Mouse (Mus musculus): ENCODE measurements around the gene Tbxas1. TPM values are rescaled to one million over a fixed set of nuclear protein-coding genes. Genes with fewer than 3 reads are reported as not detected.

Tbxas1 gene
- polyA plus RNA-seq, 1 experiment from 2014 or later: 2.3 TPM

DNA sequence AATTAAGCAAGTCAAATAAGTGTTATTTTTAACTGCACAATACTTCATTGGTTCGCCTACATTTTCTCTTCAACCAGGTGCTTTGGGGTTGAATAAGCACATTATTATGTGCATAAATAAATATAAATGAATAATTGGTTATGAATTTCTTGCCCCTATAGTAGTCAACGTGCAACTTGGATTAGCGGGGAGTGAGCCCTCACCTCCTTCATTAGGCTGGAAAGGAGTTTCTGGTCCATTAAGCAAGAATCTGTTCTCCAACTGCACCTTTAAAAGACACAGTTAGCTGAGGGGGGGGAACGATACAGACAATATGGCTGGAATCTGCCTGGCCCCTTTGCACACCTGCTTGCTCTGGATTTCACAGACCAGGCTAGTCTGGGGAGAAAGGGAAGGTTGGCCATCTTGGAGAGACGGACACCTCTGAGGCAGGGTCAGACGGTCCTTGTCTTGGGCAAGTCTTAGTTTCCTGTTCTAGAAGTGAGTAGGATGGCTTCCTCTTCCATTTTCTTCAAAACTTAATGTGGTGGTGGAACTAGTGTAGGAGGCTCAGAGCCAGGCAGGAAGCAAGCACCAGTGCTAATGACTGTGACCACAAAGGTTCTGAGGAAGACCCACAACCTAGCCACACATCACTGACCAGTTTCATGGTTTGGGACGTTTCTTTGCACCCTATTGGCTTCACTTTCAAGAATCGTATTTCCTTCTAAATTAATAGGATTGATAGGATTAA lies 99.5 kb downstream of the Tbxas1 start:
- Histone ChIP-seq H3K4me3 (no peak overlapping the region), H3K27ac (no peak overlapping the region), H3K4me2 (no peak overlapping the region), H3K9me3 (no peaks in the 10 kb centered on the region), H3K36me3 (replicated peaks) (no peaks in the 10 kb centered on the region), H3K9ac (no peak overlapping the region), H3K4me1 (peaks cover 6% of the 10 kb centered on the region; the same call in 1 of the 2 replicates), H3K27me3 (replicated peaks) (no peaks in the 10 kb centered on the region)
- WGBS: 88% methylated on average over 8 of the region's 8 CpGs
- no peak for ATAC-seq (replicated peaks)

DNA sequence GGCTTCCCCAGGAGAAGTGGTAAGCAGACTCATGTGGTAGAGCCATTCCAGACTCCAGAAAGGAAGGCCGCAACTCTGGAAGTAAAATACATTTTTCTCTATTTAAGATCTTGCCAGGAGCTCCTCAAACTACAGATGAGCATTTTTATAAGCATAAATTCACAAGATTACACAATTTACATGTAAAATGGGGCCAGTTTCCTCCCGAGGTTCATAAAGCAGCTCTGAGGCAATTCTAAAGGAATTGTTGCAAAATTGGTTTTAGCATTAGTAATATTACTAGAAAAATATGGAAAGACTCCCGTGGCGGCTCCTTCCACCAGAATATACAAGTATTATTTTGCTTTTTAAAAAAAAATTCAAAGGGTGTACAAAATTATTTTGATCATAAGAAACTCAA lies 100.7 kb downstream of the Tbxas1 start:
- WGBS: 82% methylated on average over 4 of the region's 4 CpGs
- Histone ChIP-seq H3K27me3 (replicated peaks) (no peaks in the 10 kb centered on the region), H3K4me2 (no peak overlapping the region), H3K9ac (no peak overlapping the region), H3K9me3 (no peaks in the 10 kb centered on the region), H3K27ac (no peak overlapping the region), H3K4me3 (no peak overlapping the region), H3K4me1 (no peaks in the 10 kb centered on the region), H3K36me3 (replicated peaks) (no peaks in the 10 kb centered on the region)
- ATAC-seq (replicated peaks): no peak

DNA sequence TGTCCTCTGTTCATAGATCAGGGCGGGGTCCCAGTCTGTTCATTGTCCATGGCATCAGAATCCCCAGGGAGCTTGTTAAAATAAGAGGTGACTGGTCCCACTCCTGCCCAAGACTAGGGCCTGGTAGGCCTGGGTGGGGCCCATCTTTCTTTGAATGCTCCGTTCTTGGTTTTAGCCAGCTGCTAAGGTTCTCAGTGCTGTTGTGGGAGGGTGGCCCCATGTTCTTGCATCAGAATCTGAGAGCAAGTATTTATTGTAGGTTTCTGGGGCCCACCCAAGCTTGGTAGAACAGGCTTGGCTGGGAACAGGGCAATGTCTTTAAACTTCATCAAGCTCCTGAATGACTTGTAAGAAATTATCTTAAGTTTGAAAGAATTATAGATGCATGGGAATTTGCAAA lies 101.2 kb downstream of the Tbxas1 start:
- no peak overlapping the region for H3K4me2 ChIP-seq
- H3K4me1 ChIP-seq: no peaks in the 10 kb centered on the region
- no peaks in the 10 kb centered on the region for H3K27me3 ChIP-seq (replicated peaks)
- 77% methylated on average over 2 of the region's 2 CpGs for WGBS
- H3K36me3 ChIP-seq (replicated peaks): no peaks in the 10 kb centered on the region
- ATAC-seq (replicated peaks): no peak
- H3K4me3 ChIP-seq: no peak overlapping the region
- no peak overlapping the region for H3K9ac ChIP-seq
- no peak overlapping the region for H3K27ac ChIP-seq
- no peaks in the 10 kb centered on the region for H3K9me3 ChIP-seq

DNA sequence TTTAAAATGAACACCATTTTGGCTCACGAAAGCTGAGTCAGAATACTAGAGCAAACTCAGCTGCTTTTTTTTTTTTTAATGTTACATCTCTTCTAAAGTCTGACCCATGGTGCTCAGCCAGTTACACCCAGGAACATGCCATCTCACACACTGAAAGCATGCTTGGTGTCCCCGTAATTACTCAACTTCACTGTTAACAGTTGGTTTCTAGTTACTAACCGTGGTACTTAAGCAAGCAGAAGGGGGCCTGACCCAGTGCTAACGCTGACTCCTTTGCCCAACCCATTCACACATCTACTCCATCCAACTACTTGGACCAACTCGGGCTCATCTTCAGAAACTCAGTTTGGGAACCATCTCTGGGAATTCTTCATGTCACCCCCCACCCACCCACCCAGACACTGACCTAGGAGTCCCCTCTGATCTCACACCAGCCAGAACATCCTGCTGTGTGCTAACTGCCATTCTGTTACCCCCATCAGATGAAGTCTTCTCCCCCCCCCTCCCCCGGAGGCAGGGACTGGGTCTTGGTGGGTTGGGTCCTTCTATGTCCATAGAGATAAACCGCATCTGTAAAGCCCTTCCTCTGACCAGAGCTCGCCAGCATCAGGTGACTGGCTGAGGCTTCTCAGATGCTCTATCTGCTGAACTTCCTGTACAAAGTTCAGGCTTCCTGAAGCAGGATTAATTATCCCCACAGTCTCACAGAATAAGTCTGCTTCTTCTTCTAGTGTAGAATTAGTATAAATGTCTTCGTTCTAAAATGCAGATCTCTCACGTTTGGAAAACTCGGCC lies 105.9 kb downstream of the Tbxas1 start:
- ATAC-seq (replicated peaks): no peak
- WGBS: 86% methylated on average over 11 of the region's 11 CpGs
- H3K4me2 ChIP-seq: no peak overlapping the region
- no peaks in the 10 kb centered on the region for H3K9me3 ChIP-seq
- H3K9ac ChIP-seq: no peak overlapping the region
- no peak overlapping the region for H3K4me3 ChIP-seq
- no peaks in the 10 kb centered on the region for H3K36me3 ChIP-seq (replicated peaks)
- no peak overlapping the region for H3K27ac ChIP-seq
- H3K27me3 ChIP-seq (replicated peaks): no peaks in the 10 kb centered on the region
- peaks cover 4% of the 10 kb centered on the region; the same call in 1 of the 2 replicates for H3K4me1 ChIP-seq

DNA sequence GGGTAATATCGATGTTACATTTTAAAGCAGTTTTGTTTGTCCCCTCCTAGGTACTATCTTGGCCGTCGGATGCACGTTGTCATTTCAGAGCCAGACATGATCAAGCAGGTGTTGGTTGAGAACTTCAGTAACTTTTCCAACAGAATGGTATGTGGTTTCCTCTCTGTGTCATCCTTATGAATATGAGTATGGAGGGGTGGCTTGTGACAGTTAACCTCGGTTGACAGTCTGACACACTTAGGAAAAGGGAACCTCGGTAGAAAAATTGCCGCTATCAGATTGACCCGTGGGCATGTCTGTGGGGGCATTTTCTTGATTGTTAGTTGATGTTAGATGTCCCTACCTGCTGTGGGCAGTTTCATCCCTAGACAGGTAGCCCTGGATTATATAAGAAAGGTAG lies 106.9 kb downstream of the Tbxas1 start:
- Histone ChIP-seq H3K27me3 (replicated peaks) (no peaks in the 10 kb centered on the region), H3K4me2 (no peak overlapping the region), H3K9me3 (no peaks in the 10 kb centered on the region), H3K9ac (no peak overlapping the region), H3K4me1 (peaks cover 4% of the 10 kb centered on the region; the same call in 1 of the 2 replicates), H3K4me3 (no peak overlapping the region), H3K36me3 (replicated peaks) (no peaks in the 10 kb centered on the region), H3K27ac (no peak overlapping the region)
- ATAC-seq (replicated peaks): no peak
- 96% methylated on average over 8 of the region's 8 CpGs for WGBS

DNA sequence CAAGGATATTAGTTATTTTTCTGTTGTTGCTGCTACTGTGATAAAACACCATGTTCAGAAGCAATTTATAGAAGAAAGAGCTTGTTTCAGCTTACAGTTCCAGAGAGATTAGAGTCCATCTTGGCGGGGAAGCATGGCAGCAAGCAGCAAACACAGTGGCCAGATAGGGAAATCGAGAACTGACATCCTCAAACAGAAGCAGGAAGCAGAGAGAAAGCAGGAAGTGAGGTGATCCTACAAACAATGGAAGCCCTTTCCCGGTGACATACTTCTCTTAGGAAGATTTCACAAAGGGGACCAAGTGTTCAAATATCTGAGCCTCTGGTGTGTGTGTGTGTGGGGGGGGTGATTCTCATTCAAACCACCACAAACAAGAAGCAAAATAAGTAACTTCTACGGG lies 107.5 kb downstream of the Tbxas1 start:
- H3K4me3 ChIP-seq: no peak overlapping the region
- no peaks in the 10 kb centered on the region for H3K9me3 ChIP-seq
- no peak overlapping the region for H3K4me2 ChIP-seq
- no peak for ATAC-seq (replicated peaks)
- H3K9ac ChIP-seq: no peak overlapping the region
- no peaks in the 10 kb centered on the region for H3K27me3 ChIP-seq (replicated peaks)
- WGBS: 74% methylated on average over 4 of the region's 4 CpGs
- H3K4me1 ChIP-seq: peaks cover 4% of the 10 kb centered on the region; the same call in 1 of the 2 replicates
- H3K36me3 ChIP-seq (replicated peaks): no peaks in the 10 kb centered on the region
- H3K27ac ChIP-seq: no peak overlapping the region

DNA sequence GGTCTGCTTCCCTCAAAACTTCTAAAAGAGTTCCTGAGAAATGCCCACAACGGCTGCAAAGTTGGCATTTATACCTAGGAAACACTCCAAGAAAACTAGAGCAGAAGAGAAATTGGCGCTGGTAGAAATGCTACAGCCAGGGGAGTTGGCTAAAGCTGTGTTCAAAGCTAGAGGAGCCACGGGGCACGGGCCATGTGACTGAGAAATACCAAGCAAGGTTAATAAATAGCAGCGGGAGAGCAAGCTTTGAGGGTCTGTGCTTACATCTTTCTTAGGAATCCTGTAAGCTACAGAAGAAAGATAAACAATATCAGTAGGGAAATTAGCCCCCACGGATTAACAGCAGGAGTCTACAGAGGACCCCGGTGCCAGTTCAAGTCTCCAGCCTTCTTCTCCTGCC lies 107.9 kb downstream of the Tbxas1 start:
- Histone ChIP-seq H3K4me2 (no peak overlapping the region), H3K9me3 (no peaks in the 10 kb centered on the region), H3K36me3 (replicated peaks) (no peaks in the 10 kb centered on the region), H3K27ac (no peak overlapping the region), H3K9ac (no peak overlapping the region), H3K4me3 (no peak overlapping the region), H3K27me3 (replicated peaks) (no peaks in the 10 kb centered on the region), H3K4me1 (peaks cover 4% of the 10 kb centered on the region; the same call in 1 of the 2 replicates)
- no peak for ATAC-seq (replicated peaks)
- WGBS: 60% methylated on average over 7 of the region's 7 CpGs

DNA sequence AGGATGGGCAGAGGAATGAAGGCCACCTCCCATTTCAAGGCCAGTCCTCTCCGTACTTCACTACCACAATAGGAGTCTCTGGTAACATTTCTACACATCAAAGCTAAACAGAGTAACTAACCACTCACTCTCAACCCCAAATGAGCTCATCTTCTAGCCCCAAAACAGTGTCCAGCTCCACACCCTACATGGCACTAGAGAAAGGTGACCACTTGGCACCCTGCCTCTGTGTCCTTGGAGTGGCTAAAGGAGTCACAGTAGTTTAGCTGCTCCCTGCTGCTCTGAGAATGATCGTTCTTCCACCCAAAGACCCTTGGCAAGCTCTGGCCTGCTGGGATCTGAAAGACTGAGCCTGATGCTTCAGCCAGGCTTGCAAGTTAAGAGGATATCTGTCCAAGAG lies 109.4 kb downstream of the Tbxas1 start:
- no peak for ATAC-seq (replicated peaks)
- no peaks in the 10 kb centered on the region for H3K27me3 ChIP-seq (replicated peaks)
- H3K9ac ChIP-seq: no peak overlapping the region
- 79% methylated on average over 2 of the region's 2 CpGs for WGBS
- H3K4me2 ChIP-seq: no peak overlapping the region
- no peaks in the 10 kb centered on the region for H3K9me3 ChIP-seq
- H3K4me1 ChIP-seq: peaks cover 4% of the 10 kb centered on the region; the same call in 1 of the 2 replicates
- H3K36me3 ChIP-seq (replicated peaks): no peaks in the 10 kb centered on the region
- H3K27ac ChIP-seq: no peak overlapping the region
- H3K4me3 ChIP-seq: no peak overlapping the region

DNA sequence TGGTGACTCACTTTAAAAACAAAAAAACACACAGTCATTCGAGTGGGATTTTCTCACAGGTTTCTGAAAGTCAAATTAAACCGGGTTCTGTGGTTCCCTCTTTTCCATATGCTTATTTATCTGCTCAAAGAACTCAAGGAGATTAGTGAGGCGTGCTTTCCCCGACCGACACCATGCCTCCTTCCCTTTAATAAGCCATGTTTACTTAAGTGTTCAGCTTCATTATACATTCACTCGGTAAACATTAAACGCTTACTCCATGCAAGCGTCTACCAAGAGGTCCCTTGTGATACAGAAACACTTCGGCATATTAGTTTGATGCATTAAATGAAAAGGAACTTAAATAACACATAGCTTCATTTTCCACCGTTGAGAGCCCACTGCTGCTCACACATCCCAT lies 111.4 kb downstream of the Tbxas1 start:
- no peak overlapping the region for H3K27ac ChIP-seq
- peaks cover 4% of the 10 kb centered on the region; the same call in 1 of the 2 replicates for H3K4me1 ChIP-seq
- no peaks in the 10 kb centered on the region for H3K9me3 ChIP-seq
- 57% methylated on average over 10 of the region's 10 CpGs for WGBS
- no peak overlapping the region for H3K4me2 ChIP-seq
- H3K9ac ChIP-seq: no peak overlapping the region
- H3K27me3 ChIP-seq (replicated peaks): no peaks in the 10 kb centered on the region
- H3K36me3 ChIP-seq (replicated peaks): no peaks in the 10 kb centered on the region
- ATAC-seq (replicated peaks): no peak
- no peak overlapping the region for H3K4me3 ChIP-seq

DNA sequence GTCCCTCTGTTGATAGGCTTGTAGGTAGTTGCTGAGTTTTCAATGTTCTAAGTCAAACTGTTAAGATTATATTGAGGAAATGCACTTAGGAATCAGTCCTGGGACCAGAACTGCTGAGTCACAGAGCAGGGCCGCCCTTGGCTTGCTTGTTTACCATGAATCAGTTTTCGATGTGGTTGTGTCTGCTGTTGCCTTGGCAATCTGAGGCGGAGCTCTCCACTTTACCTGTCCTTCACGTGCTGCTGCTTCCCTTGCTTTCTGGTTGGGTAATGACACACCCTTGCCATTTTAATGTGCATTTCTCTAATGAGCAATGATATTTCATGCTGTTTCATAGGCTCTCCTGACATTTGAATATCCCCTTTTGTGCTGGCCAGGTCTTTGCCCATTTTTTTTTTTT lies 116.8 kb downstream of the Tbxas1 start:
- H3K27ac ChIP-seq: no peak overlapping the region
- H3K4me2 ChIP-seq: no peak overlapping the region
- WGBS: 59% methylated on average over 4 of the region's 4 CpGs
- no peaks in the 10 kb centered on the region for H3K4me1 ChIP-seq
- no peak for ATAC-seq (replicated peaks)
- no peak overlapping the region for H3K9ac ChIP-seq
- H3K9me3 ChIP-seq: no peaks in the 10 kb centered on the region
- H3K4me3 ChIP-seq: no peak overlapping the region
- no peaks in the 10 kb centered on the region for H3K36me3 ChIP-seq (replicated peaks)
- H3K27me3 ChIP-seq (replicated peaks): no peaks in the 10 kb centered on the region

DNA sequence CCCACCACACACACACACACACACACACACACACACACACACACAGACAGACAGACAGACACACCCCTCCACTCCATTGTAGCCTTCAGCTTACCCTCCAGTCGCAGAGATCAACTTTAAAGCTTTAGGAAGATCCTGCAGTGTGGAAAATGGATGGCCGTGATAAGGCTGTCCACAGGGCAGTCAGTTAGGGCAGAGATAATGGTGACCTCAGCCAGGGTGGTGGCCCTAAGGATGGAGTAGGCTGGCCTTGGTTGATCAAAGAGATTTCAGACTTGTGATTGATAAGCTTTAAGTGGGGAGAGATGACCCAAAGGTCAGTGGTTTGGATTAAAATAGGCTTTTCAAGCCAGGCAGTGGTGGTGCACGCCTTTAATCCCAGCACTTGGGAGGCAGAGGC lies 120.6 kb downstream of the Tbxas1 start:
- ATAC-seq (replicated peaks): no peak
- no peak overlapping the region for H3K9ac ChIP-seq
- H3K27ac ChIP-seq: no peak overlapping the region
- H3K4me2 ChIP-seq: no peak overlapping the region
- H3K4me3 ChIP-seq: no peak overlapping the region
- WGBS: 83% methylated on average over 3 of the region's 3 CpGs
- no peaks in the 10 kb centered on the region for H3K36me3 ChIP-seq (replicated peaks)
- no peaks in the 10 kb centered on the region for H3K27me3 ChIP-seq (replicated peaks)
- no peaks in the 10 kb centered on the region for H3K9me3 ChIP-seq
- H3K4me1 ChIP-seq: no peaks in the 10 kb centered on the region

DNA sequence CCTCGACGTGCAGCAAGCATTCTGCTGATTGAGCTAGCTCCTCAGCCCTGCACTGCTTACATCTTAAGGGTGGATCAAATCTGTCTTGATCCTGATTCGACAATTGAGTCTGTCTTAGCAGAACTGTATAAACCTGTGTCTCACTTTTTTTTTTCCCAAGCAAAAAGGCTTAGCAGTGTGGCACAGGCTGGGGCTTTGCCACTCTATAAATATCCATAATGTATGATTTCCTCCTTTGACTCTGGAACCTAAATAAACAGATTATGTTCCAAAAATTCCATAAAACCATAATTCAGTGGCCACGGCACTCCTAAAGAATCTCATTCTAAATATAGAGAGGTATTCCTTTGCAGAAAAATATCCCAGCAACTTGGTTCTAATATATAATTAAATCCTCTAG lies 122.6 kb downstream of the Tbxas1 start:
- no peak for ATAC-seq (replicated peaks)
- Histone ChIP-seq H3K4me2 (no peak overlapping the region), H3K9ac (no peak overlapping the region), H3K4me3 (no peak overlapping the region), H3K27ac (no peak overlapping the region), H3K36me3 (replicated peaks) (no peaks in the 10 kb centered on the region), H3K27me3 (replicated peaks) (no peaks in the 10 kb centered on the region), H3K4me1 (no peaks in the 10 kb centered on the region), H3K9me3 (no peaks in the 10 kb centered on the region)
- 86% methylated on average over 4 of the region's 4 CpGs for WGBS

DNA sequence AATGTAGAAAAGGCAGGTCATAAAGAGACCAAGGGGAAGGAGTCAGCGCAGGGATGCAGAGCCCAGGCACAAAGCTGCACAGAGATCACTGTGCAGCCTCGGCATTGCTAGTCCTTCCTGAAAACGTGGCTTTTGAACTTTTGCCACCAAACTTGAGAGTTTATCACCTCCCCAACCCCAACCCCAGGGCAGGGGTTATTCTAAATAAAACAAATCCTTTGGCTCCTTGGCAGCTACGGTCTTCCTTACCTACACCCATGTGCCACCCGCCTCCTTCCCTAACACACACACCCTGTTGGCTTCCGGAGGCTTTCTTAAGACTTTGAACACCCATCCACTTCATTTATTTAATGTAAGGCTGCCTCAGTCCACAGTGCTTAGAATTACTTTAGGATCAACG lies 127.9 kb downstream of the Tbxas1 start:
- Histone ChIP-seq H3K36me3 (replicated peaks) (no peaks in the 10 kb centered on the region), H3K4me1 (peaks cover 28% of the 10 kb centered on the region), H3K4me2 (no peak overlapping the region), H3K4me3 (no peak overlapping the region), H3K27me3 (replicated peaks) (no peaks in the 10 kb centered on the region), H3K9me3 (no peaks in the 10 kb centered on the region), H3K27ac (no peak overlapping the region), H3K9ac (no peak overlapping the region)
- 80% methylated on average over 7 of the region's 7 CpGs for WGBS
- no peak for ATAC-seq (replicated peaks)
